Mouse (Mus musculus) layer of hippocampus, postnatal 25 days (tissue): Measurements from ENCODE around the gene Gata5. TPM values are rescaled to one million over a fixed set of nuclear protein-coding genes. Genes with fewer than 3 reads are reported as not detected.

Source experiments
- total RNA-seq, 2 experiments: library from RNA; stranded (reverse); gene quantifications; 2 replicates each; pipeline ENCODE4 v1.2.3; 2021

Gene Gata5
- total RNA-seq, 2 experiments from 2014 or later, result not detected

Other genes starting within 250 kb of the Gata5 start
- gene Hrh3, start 230.2 kb downstream of the Gata5 start, total RNA-seq, result 10 to 100 TPM; 45.3 to 50.7 TPM
- gene Osbpl2, start 215.4 kb downstream of the Gata5 start, total RNA-seq, result 10 to 100 TPM; 46.6 to 47.0 TPM
- gene Adrm1, start 163.2 kb downstream of the Gata5 start, total RNA-seq, result 100 to 1,000 TPM; 104 to 108 TPM
- gene Lama5, start 108.8 kb downstream of the Gata5 start, total RNA-seq, result 10 to 100 TPM in 1 of 2 experiments, 1 to 10 TPM in 1; 5.7 to 10.2 TPM
- gene Rps21, start 77.3 kb downstream of the Gata5 start, total RNA-seq, result 100 to 1,000 TPM; 617 to 738 TPM
- gene Cables2, start 61.2 kb downstream of the Gata5 start, total RNA-seq, result 10 to 100 TPM; 32.3 to 38.2 TPM
- gene Rbbp8nl, start 44.8 kb downstream of the Gata5 start, total RNA-seq, result not detected
- gene Slco4a1, start 121.5 kb upstream of the Gata5 start, total RNA-seq, result 1 to 10 TPM in 1 of 2 experiments, under 1 TPM in 1; 0.96 to 1.2 TPM
- gene Ntsr1, start 165.3 kb upstream of the Gata5 start, total RNA-seq, result 1 to 10 TPM; 4.4 TPM
- gene Mrgbp, start 246.6 kb upstream of the Gata5 start, total RNA-seq, result 10 to 100 TPM; 17.8 to 21.2 TPM